Mouse (Mus musculus): Measurements from ENCODE around the gene Hmgcl. TPM values are rescaled to one million over a fixed set of nuclear protein-coding genes. Genes with fewer than 3 reads are reported as not detected.
"Not testable (repeated sequence)": the region's sequence is repeated elsewhere in the genome, so short reads cannot be mapped to it uniquely, and the experiment has no call there.

The Hmgcl gene
- total RNA-seq, 2 experiments from 2014 or later: 53.2 to 62.3 TPM

- DNase-seq (ENCODE audit: low spot score in 2 of 2): no peak
These were observed 19.9 kb upstream of the Hmgcl start for GRCm38 (mm10) chr4:135926195-135926808.

DNA sequence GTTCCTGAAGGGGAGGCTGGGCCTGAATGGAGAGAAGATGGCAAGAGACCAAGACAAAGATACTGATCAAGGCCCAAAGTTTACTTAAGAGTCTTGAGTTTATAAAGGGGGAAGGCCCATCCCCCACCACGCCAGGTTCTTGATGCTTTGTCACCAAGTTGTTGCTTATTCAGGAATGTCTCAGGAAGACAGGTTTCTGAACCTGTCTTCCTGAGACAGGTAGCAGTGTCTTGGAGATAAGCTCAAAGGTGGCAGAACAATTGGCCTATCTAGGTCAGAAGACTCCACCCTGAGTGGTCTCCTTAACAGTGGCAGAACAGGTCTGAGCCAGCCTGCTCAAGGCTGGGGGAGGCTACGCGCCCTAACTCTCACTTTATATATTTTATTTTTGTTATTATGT, 19.4 kb upstream of the Hmgcl start:
- DNase-seq (ENCODE audit: low spot score in 2 of 2): no peak

DNA sequence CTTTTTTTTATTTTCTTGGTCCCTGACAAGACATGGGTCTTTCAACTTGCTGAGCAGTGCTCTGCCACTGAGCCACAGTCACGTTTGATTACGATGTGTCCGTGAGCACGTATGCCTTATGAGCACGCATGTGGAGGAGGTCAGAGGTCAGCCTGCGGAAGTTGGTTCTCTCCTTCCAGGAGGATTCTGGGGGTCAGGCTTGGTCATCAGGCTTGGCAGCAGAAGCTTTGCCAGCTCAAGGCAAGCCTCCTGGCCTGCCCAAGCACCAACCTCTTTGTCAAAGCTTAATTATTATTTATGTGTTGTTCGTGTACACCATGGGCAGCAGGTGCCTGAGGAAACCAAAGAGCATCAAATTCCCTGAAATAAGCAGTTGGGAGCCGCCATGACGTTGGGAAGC, 17.9 kb upstream of the Hmgcl start:
- DNase-seq (ENCODE audit: low spot score in 2 of 2): no peak

GRCm38 (mm10) chr4:135929405-135929804, 16.8 kb upstream of the Hmgcl start:
- DNase-seq (ENCODE audit: low spot score in 2 of 2): no peak

DNA sequence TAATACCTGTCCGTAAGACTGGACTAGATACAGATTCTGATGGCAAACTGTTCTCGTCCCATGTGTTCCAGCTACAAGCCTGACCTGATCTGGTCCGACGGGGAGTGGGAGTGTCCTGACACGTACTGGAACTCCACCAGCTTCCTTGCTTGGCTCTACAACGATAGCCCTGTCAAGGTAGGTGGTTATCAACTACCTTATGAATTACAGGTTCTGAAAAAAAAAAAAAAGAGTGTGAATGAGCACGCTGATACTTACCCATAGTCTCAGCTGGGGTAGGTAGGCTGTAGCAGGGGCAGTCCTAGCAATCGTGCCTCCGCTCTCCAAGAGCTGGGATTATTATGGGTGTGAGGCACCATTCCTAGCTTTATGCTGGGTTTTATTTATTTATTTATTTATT, 16.4 kb upstream of the Hmgcl start:
- no peak for DNase-seq (ENCODE audit: low spot score in 2 of 2)

- no peak for DNase-seq (ENCODE audit: low spot score in 2 of 2)
These were observed 16.0 kb upstream of the Hmgcl start for GRCm38 (mm10) chr4:135930239-135930638.

DNA sequence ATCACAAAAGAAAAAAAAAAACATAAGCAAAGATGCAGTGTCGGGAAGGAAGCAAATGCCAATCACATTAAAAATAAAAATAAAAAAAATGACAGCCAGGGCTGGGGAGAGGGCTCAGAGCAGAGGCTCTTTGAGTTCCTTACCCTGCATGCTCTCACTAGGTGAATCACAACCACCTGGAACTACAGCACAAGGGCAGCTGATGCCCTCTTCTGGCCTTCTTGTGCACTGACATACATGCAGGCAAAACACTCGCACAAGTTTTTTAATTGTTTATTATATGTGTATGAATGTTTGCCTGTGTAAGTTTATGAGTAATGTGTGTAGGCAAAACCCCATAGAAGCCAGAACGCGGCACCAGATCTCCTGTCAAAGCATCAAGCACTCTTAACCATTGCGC, 14.4 kb upstream of the Hmgcl start:
- DNase-seq (ENCODE audit: low spot score in 2 of 2): no peak

GRCm38 (mm10) chr4:135934708-135935500, 11.3 kb upstream of the Hmgcl start:
- DNase-seq (ENCODE audit: low spot score in 2 of 2): no peak

- no peak for DNase-seq (ENCODE audit: low spot score in 2 of 2)
These were observed 10.7 kb upstream of the Hmgcl start for GRCm38 (mm10) chr4:135935502-135935901.

GRCm38 (mm10) chr4:135938858-135939257, 7.4 kb upstream of the Hmgcl start:
- DNase-seq (ENCODE audit: low spot score in 2 of 2): no peak

DNA sequence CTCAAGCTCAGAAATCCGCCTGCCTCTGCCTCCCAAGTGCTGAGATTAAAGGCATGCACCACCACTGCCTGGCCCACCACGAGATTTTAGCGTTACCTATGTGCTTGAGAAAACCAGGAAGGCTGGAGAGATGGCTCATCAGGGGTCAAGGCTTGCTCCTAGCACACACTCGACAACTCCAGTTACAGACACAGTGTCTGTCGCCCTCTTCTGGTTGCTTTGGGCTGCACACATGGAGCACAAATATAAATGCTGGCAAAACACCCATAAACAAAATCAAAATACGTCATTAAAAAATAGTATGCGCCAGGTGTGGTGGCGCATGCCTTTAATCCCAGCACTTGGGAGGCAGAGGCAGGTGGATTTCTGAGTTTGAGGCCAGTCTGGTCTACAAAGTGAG, 5.2 kb upstream of the Hmgcl start:
- DNase-seq (ENCODE audit: low spot score in 2 of 2): not testable (repeated sequence)

DNA sequence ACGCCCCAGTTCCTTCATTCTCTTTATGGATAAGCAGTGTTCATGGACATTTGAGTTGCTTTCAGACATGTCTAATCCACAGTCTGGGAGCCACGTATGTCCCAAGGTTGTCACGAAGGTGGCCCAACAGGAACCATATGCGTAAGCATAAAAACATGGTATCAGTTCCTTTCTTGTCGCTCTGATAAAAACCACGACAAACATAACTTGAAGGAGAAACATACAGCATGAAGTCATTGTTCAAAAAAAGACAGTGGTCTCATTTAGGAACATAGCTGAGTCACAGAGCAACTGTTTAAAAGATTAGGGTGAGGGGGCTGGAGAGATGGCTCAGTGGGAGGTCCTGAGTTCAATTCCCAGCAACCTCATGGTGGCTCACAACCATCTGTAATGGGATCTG, 4.1 kb upstream of the Hmgcl start:
- no peak for DNase-seq (ENCODE audit: low spot score in 2 of 2)

GRCm38 (mm10) chr4:135943389-135943788, 2.9 kb upstream of the Hmgcl start:
- no peak for DNase-seq (ENCODE audit: low spot score in 2 of 2)

DNA sequence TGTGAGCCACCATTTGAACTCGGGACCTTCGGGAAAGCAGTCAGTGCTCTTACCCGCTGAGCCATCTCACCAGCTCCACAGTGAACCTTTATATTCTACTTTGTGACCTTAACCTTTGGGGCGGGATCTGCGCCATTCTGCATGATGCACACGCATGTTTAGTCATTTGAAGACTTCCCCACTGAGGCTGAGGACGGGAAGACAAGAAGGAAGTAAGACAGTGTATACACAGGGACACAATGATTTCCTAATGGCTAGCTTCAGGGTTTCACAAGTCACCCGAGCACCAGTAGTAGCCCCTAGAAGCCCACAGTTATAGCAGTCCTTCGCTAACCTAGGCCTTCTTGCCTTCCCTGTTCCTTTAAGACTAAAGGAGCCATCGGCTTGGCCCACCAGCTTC, 542 bp upstream of the Hmgcl start:
- no peak for DNase-seq (ENCODE audit: low spot score in 2 of 2)

DNA sequence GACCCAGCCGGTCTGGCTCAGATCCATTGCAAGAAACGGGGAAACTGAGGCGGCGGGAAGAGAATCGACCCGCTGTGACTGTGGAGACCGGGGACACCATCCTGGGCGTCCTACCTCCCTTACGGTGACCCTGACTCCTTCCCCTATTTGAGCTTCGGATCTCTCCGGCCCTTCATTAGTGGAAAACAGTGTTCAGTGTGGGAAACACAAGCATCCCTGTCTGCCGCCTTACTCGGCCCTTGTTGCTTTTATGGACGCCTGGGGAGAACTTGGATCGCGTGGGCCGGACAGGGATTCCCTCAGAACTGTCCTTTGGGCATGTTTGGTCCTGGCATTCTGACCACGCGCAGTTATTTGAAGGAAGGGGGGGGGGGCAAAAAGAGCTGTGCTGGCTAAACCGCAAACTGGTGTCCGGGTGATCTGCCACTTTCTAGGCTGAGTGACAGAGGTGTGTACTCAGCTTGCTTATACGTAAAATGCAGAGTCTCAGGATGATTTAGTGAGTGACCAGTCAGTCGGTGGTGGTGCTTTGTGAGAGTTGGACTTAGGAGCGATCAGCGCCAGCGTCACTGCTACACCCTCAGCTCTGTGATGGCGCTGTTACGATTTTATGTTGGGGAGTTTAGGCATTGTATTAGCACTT, 532 bp downstream of the Hmgcl start:
- no peak for DNase-seq (ENCODE audit: low spot score in 2 of 2)

DNA sequence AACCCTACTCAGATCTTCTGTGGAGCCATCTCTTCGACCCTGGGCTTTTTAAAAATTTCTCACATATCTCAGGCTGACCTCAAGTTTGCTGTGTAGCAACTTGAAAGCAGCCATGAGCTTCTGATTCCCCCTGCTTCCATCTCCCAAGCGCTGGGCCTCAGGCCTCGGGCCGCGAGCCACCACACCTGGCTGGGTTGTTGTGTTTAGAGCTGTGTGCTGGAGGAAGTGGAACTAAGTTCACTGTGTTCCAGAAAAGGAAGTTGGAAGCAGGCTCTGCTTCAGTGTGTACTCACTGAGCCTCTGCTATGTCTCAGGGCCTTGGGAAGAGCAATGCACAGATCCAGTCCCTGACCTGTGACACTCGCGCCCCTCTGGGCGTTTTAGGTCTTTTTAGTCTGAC, 1.9 kb downstream of the Hmgcl start:
- no peak for DNase-seq (ENCODE audit: low spot score in 2 of 2)

DNA sequence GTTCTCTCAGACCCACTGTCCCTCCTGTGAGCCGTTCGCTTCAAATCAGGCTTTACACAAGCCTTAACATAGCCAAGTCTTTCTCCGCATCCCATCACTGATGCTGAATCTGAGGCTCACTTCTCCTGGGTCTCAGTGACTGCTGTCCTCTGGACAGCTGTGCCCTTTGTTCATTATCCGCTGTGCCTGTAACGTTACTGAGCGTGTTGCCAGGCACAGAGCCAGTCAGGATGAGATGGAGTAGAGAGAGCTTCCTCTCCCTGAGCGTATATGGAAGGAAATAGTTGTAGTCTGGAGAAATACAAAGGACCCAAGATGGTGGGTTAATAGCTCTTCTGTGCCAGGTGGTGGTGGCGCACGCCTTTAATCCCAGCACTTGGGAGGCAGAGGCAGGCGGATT, 3.2 kb downstream of the Hmgcl start:
- DNase-seq (ENCODE audit: low spot score in 2 of 2): no peak

DNA sequence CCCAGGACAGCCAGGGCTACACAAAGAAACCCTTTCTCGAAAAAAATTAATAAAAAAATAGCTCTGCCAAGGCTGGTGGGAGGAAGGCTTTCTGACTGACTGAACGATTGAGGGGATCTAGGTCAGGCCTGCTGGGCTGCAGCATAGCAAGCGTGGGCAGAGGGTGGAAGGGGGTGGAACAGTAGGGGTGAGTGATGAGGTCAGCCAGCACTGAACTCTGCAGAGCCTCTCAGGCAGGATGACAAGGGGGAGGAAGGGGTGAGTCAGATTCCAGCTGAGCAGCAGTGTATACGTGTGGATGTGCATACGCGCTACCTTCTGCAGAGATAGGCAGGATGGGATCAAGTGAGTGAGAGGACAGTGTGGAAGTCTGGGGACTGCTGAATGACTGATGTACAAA, 3.7 kb downstream of the Hmgcl start:
- no peak for DNase-seq (ENCODE audit: low spot score in 2 of 2)

- no peak for DNase-seq (ENCODE audit: low spot score in 2 of 2)
These were observed 4.1 kb downstream of the Hmgcl start for GRCm38 (mm10) chr4:135950365-135950764.

DNA sequence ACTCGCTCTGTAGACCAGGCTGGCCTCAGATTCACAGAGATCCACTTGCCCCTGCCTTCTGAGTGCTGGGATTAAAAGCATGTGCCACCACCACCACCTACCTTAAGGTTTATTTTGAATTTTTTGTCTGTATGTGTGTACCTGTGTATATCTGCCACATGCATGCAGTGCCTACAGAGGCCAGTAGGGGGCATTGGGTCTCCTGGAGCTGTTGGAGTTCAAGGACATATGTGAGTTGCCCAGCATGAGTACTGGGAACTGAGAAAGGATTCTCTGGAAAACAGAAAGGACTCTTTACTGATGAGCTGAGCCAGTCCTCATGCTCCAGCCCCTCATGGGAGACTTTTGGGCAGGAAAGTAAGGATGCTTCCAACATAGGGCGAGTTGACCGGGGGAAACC, 5.3 kb downstream of the Hmgcl start:
- DNase-seq (ENCODE audit: low spot score in 2 of 2): no peak

DNA sequence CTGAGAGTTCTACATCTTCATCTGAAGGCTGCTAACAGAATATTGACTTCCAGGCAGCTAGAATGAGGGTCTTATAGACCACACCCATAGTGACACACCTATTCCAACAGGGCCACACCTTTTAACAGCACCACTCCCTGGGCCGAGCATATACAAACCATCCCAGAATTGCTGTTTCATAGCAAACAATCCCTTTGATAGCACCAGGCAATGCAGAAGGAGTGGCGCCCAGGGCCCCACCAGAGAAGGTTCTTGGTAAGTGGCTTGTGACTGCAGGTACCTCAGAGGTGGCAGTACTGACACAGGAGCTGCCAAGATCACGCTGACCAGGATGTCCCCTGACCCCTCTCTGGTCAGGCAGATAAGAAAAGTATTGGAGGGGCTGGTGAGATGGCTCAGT, 6.9 kb downstream of the Hmgcl start:
- DNase-seq (ENCODE audit: low spot score in 2 of 2): no peak

- DNase-seq (ENCODE audit: low spot score in 2 of 2): peak; percentile 71 to 81
These were observed 8.0 kb downstream of the Hmgcl start for GRCm38 (mm10) chr4:135954241-135954640.
